Mouse (Mus musculus): ENCODE measurements around the gene Rinl. TPM values are rescaled to one million over a fixed set of nuclear protein-coding genes. Genes with fewer than 3 reads are reported as not detected.

The Rinl gene
- total and polyA plus RNA-seq, 3 experiments: 1.3 to 3.2 (median 2.0) TPM

DNA sequence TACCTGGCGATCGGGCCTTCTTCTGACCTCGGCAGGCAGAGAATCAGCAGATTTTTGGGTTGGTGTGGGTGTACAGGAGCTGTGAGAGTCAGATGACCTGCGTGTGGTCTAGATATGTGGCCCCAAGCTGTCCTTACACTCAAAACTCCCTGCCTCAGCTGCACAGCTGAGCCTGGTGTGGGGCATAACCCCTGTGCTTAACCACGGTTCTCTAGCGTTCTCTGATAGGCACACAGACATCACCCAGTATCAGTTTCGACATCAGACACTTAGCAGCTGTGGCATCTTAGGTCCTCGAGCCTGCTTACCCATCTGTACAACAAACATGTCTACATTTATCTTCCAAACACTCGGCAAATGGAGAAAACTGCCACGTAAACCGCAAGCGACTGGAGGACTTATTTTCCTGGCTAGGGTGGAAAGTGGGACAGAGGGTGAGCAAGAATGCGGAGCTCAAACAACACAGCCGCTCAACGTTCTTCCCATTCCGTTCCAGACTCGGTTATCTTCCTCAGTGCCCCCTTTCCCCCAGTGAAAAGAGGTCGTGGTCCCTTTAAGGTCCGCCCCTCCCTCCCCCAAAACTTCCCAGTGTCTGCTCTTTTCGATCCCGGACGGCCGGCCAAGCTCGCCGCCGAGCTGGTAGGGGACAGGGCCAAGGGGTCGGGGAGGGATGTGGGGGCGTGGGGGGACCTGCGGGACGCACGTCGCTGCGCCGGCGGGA is 19.6 kb downstream of the Rinl start, which contains the start of gene Hnrnpl:
Hnrnpl (plus strand) TSS at position 321 of the 721 bp plus-strand sequence.
- TF ChIP-seq CTCF (IDR thresholded peaks at IDR 0.05) (no peak), POLR2A (IDR thresholded peaks at IDR 0.05; ENCODE audit: insufficient read depth, low read depth, low read length) (peak; percentile 46; the same call in 1 of the 2 replicates), EP300 (IDR thresholded peaks at IDR 0.05; ENCODE audit: insufficient read depth, low read depth, low read length) (peak; percentile 41; the same call in 1 of the 2 replicates)
- WGBS: 3% methylated on average over 35 of the region's 35 CpGs
- intact Hi-C loops (cut with DNase I): no loop called here
- H3K4me3 ChIP-seq: peak within 1 kb of the TSS; percentile 93
- H3K4me1 ChIP-seq (ENCODE audit: control insufficient read depth, insufficient read depth, low read length): peaks cover 13% of the 10 kb centered on the region
- peaks cover 10% of the 10 kb centered on the region for H3K36me3 ChIP-seq (ENCODE audit: control insufficient read depth, insufficient read depth, low read length)
- no peaks in the 10 kb centered on the region for H3K79me2 ChIP-seq (replicated peaks; ENCODE audit: control insufficient read depth, insufficient read depth, low read length)
- peak within 1 kb of the TSS; percentile 94 for H3K9ac ChIP-seq (ENCODE audit: low read depth, low read length)
- peak within 1 kb of the TSS; percentile 99 for H3K27ac ChIP-seq
- H3K27me3 ChIP-seq (ENCODE audit: control insufficient read depth, insufficient read depth, low read length): no peaks in the 10 kb centered on the region
- DNase-seq: peak in 1 of 2 experiments; percentile 60

DNA sequence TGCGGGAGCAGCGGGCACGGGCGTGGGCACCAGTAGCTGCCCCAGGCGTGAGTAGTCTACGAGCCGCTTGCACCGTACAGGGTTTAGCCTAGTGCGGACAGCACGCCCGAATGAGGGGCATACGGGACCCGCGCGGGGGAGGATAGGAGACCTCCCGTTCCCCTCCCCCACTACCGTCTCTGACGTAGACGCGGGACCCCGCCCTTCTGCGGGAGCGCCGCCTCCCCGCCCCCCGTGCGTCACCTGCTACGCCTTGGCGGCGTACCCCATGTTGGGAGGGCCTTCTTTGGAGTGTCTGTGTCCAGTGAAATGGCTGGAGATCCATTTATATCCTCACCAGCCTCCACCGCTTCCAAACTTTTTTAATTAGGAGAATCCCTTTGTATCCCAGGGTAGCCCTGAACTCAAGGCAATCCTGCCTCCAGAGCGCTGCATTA is 20.2 kb downstream of the Rinl start:
- intact Hi-C loops (cut with DNase I): no loop called here
- under 1% methylated on average over 32 of the region's 32 CpGs for WGBS

GRCm38 (mm10) chr7:28809401-28810089 is 20.8 kb downstream of the Rinl start:
- 0% methylated on average over 35 of the region's 35 CpGs for WGBS
- Histone ChIP-seq H3K79me2 (replicated peaks; ENCODE audit: control insufficient read depth, insufficient read depth, low read length) (no peaks in the 10 kb centered on the region), H3K4me3 (peak overlapping the region; percentile 93), H3K9ac (ENCODE audit: low read depth, low read length) (peak overlapping the region; percentile 65), H3K4me1 (ENCODE audit: control insufficient read depth, insufficient read depth, low read length) (peaks cover 15% of the 10 kb centered on the region), H3K36me3 (ENCODE audit: control insufficient read depth, insufficient read depth, low read length) (peaks cover 22% of the 10 kb centered on the region), H3K27ac (peak overlapping the region; percentile 99), H3K27me3 (ENCODE audit: control insufficient read depth, insufficient read depth, low read length) (no peaks in the 10 kb centered on the region)
- TF ChIP-seq POLR2A (IDR thresholded peaks at IDR 0.05; ENCODE audit: insufficient read depth, low read depth, low read length): no peak; the same call in 1 of the 2 replicates
- no peak; the same call in 1 of the 2 replicates for TF ChIP-seq CTCF (IDR thresholded peaks at IDR 0.05)
- no peak for TF ChIP-seq EP300 (IDR thresholded peaks at IDR 0.05; ENCODE audit: insufficient read depth, low read depth, low read length)
- intact Hi-C loops (cut with DNase I): loop anchor here (5.0 kb wide), 1 partner anchor 427 kb away; the partner anchor contains the start of gene Zfp36
- peak; percentile 74 to 76 for DNase-seq

More for the DNA sequence above, 20.2 kb downstream of the Rinl start:
- Histone ChIP-seq H3K4me3 (peak overlapping the region; percentile 93), H3K27ac (peak overlapping the region; percentile 99), H3K4me1 (ENCODE audit: control insufficient read depth, insufficient read depth, low read length) (peaks cover 15% of the 10 kb centered on the region), H3K79me2 (replicated peaks; ENCODE audit: control insufficient read depth, insufficient read depth, low read length) (no peaks in the 10 kb centered on the region), H3K9ac (ENCODE audit: low read depth, low read length) (peak overlapping the region; percentile 94), H3K27me3 (ENCODE audit: control insufficient read depth, insufficient read depth, low read length) (no peaks in the 10 kb centered on the region), H3K36me3 (ENCODE audit: control insufficient read depth, insufficient read depth, low read length) (peaks cover 16% of the 10 kb centered on the region)
- no peak for TF ChIP-seq CTCF (IDR thresholded peaks at IDR 0.05)
- peak; percentile 63; the same call in 1 of the 2 replicates for TF ChIP-seq EP300 (IDR thresholded peaks at IDR 0.05; ENCODE audit: insufficient read depth, low read depth, low read length)
- peak; percentile 94 for TF ChIP-seq POLR2A (IDR thresholded peaks at IDR 0.05; ENCODE audit: insufficient read depth, low read depth, low read length)
- peak; percentile 96 to 98 for DNase-seq

- under 1% methylated on average over 66 of the region's 70 CpGs for WGBS
- H3K27me3 ChIP-seq (ENCODE audit: control insufficient read depth, insufficient read depth, low read length): no peaks in the 10 kb centered on the region
- H3K9ac ChIP-seq (ENCODE audit: low read depth, low read length): peak overlapping the region; percentile 98
- TF ChIP-seq POLR2A (IDR thresholded peaks at IDR 0.05; ENCODE audit: insufficient read depth, low read depth, low read length) (peak; percentile 100), CTCF (IDR thresholded peaks at IDR 0.05) (peak; percentile 72), EP300 (IDR thresholded peaks at IDR 0.05; ENCODE audit: insufficient read depth, low read depth, low read length) (peak; percentile 81)
- H3K36me3 ChIP-seq (ENCODE audit: control insufficient read depth, insufficient read depth, low read length): peaks cover 30% of the 10 kb centered on the region
- H3K4me3 ChIP-seq: peak overlapping the region; percentile 93
- no peaks in the 10 kb centered on the region for H3K79me2 ChIP-seq (replicated peaks; ENCODE audit: control insufficient read depth, insufficient read depth, low read length)
- peak; percentile 98 to 100 for DNase-seq
- peaks cover 20% of the 10 kb centered on the region for H3K4me1 ChIP-seq (ENCODE audit: control insufficient read depth, insufficient read depth, low read length)
- peak overlapping the region; percentile 99 for H3K27ac ChIP-seq
- intact Hi-C loops (cut with DNase I): loop anchor here (5.0 kb wide), 1 partner anchor 428 kb away; the partner anchor contains the start of gene Zfp36
Measured at GRCm38 (mm10) chr7:28810107-28811066, 21.6 kb downstream of the Rinl start.

GRCm38 (mm10) chr7:28811228-28811627 is 22.5 kb downstream of the Rinl start:
- 1% methylated on average over 40 of the region's 40 CpGs for WGBS
- TF ChIP-seq EP300 (IDR thresholded peaks at IDR 0.05; ENCODE audit: insufficient read depth, low read depth, low read length) (0 out of 2 replicates have a peak, but pooled peaks have one; percentile 30), POLR2A (IDR thresholded peaks at IDR 0.05; ENCODE audit: insufficient read depth, low read depth, low read length) (0 out of 2 replicates have a peak, but pooled peaks have one; percentile 32), CTCF (IDR thresholded peaks at IDR 0.05) (no peak)
- peak overlapping the region; percentile 99 for H3K27ac ChIP-seq
- no peaks in the 10 kb centered on the region for H3K79me2 ChIP-seq (replicated peaks; ENCODE audit: control insufficient read depth, insufficient read depth, low read length)
- H3K9ac ChIP-seq (ENCODE audit: low read depth, low read length): peak overlapping the region; percentile 98
- intact Hi-C loops (cut with DNase I): loop anchor here (5.0 kb wide), 1 partner anchor 429 kb away; the partner anchor contains the start of gene Zfp36
- H3K36me3 ChIP-seq (ENCODE audit: control insufficient read depth, insufficient read depth, low read length): peaks cover 37% of the 10 kb centered on the region
- DNase-seq: peak; percentile 94 to 96
- H3K27me3 ChIP-seq (ENCODE audit: control insufficient read depth, insufficient read depth, low read length): no peaks in the 10 kb centered on the region
- H3K4me3 ChIP-seq: peak overlapping the region; percentile 77
- peaks cover 24% of the 10 kb centered on the region for H3K4me1 ChIP-seq (ENCODE audit: control insufficient read depth, insufficient read depth, low read length)

Measured in heart, adult 2 months (tissue).